Mouse (Mus musculus): ENCODE measurements around the gene Klhl2.

Klhl2 gene

GRCm38 (mm10) chr8:64849897-64850541 lies at the start of gene Klhl2:
Gene Klhl2 (minus strand): TSS chr8:64850017.
- DNase-seq (ENCODE audit: low spot score) = no peak

GRCm38 (mm10) chr8:64898710-64899109 lies 48.9 kb upstream of the Klhl2 start:
- no peak for DNase-seq (ENCODE audit: low spot score)

GRCm38 (mm10) chr8:64896731-64897130 lies 46.9 kb upstream of the Klhl2 start:
- DNase-seq (ENCODE audit: low spot score) = no peak

GRCm38 (mm10) chr8:64880619-64881200 lies 30.9 kb upstream of the Klhl2 start:
- DNase-seq (ENCODE audit: low spot score) = no peak

GRCm38 (mm10) chr8:64877630-64878312 lies 28.0 kb upstream of the Klhl2 start:
- DNase-seq (ENCODE audit: low spot score) = no peak

- peak; percentile 70 for DNase-seq (ENCODE audit: low spot score)
These were observed 21.8 kb upstream of the Klhl2 start for GRCm38 (mm10) chr8:64871469-64872165.

- no peak for DNase-seq (ENCODE audit: low spot score)
These were observed 20.4 kb upstream of the Klhl2 start for GRCm38 (mm10) chr8:64870218-64870617.

- no peak for DNase-seq (ENCODE audit: low spot score)
These were observed 523 bp downstream of the Klhl2 start for GRCm38 (mm10) chr8:64849091-64849896.

- no peak for DNase-seq (ENCODE audit: low spot score)
These were observed 1.5 kb downstream of the Klhl2 start for GRCm38 (mm10) chr8:64848245-64848785.

GRCm38 (mm10) chr8:64847650-64848049 lies 2.2 kb downstream of the Klhl2 start:
- DNase-seq (ENCODE audit: low spot score) = no peak

GRCm38 (mm10) chr8:64847241-64847640 lies 2.6 kb downstream of the Klhl2 start:
- DNase-seq (ENCODE audit: low spot score) = no peak

GRCm38 (mm10) chr8:64845314-64845713 lies 4.5 kb downstream of the Klhl2 start:
- DNase-seq (ENCODE audit: low spot score) = no peak

GRCm38 (mm10) chr8:64844043-64844481 lies 5.8 kb downstream of the Klhl2 start:
- DNase-seq (ENCODE audit: low spot score) = no peak

- DNase-seq (ENCODE audit: low spot score) = no peak
These were observed 6.6 kb downstream of the Klhl2 start for GRCm38 (mm10) chr8:64843168-64843567.

GRCm38 (mm10) chr8:64841747-64842406 lies 7.9 kb downstream of the Klhl2 start:
- DNase-seq (ENCODE audit: low spot score) = no peak

- no peak for DNase-seq (ENCODE audit: low spot score)
These were observed 10.2 kb downstream of the Klhl2 start for GRCm38 (mm10) chr8:64839628-64840027.

GRCm38 (mm10) chr8:64835475-64836122 lies 14.2 kb downstream of the Klhl2 start:
- no peak for DNase-seq (ENCODE audit: low spot score)

- DNase-seq (ENCODE audit: low spot score) = no peak
These were observed 15.5 kb downstream of the Klhl2 start for GRCm38 (mm10) chr8:64834071-64834877.

GRCm38 (mm10) chr8:64832581-64833135 lies 17.2 kb downstream of the Klhl2 start:
- DNase-seq (ENCODE audit: low spot score) = no peak

All from left cerebral cortex, adult 11 months (tissue).